Mouse (Mus musculus) ZHBTc4 (cell line): ENCODE data around the gene Adh5.
"Not testable (repeated sequence)": the region's sequence is repeated elsewhere in the genome, so short reads cannot be mapped to it uniquely, and the experiment has no call there.

ENCODE experiments used
- DNase-seq: peaks from one replicate; pipeline ENCODE4 v3.0.0-alpha.2; 2011; ENCODE audit warnings: low read depth, low spot score

Adh5 gene

DNA sequence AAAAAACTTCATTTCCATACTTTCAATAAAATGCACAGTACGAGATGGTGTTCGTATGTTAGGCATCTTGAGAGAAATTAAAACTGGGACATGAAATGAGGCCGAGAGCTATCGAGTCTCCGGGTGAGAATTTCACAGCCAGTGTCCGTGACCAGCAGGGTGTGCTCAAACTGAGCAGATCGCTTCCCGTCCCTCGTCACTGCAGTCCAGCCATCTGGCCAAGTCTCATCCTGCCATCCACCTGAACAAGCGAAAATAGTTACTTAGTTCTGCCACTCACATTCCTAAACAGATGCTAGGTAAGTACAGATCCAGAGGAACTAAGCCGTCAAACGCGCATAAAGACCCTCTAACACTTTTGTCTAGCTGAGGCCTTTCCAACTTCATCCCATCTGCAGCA, 17.4 kb downstream of the Adh5 start:
- DNase-seq: no peak

DNA sequence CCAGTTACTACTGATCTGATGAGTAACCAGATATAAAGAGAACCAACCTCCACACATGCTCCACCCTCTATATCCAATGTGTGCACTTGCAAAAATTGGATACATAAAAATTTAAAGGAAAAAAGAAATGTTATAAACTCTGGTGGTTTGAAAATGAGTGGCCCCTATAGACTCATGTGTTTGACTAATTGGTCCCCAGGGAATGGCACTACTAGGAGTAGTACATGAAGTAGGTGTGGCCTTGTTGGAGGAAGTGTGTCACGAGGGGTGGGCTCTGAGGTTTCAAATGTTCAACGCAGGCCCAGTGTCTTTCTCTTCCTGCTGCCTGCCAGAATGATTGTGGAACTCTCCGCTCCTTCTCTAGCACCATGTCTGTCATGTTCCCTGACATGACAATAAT, 18.9 kb downstream of the Adh5 start:
- no peak for DNase-seq

GRCm38 (mm10) chr3:138463137-138463536, 20.2 kb downstream of the Adh5 start:
- DNase-seq: peak; percentile 52

DNA sequence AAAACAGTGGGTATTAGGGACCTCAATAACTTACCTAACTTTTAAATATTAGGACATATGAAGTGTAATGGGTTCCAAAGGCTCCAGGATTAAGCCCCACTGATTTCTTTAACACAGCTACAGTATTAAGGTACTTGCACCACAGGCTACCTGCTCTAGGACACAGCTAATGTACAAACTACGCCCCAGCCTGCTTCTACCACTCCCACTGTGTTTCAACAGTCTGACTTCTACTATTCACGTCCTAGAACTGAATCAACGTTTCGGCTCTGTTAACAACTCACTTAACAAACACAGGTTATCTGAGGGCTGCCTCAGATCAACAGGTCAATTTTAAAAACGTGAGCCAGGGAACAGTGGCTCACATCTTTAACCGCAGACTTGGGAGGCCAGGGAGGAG, 20.9 kb downstream of the Adh5 start:
- no peak for DNase-seq

GRCm38 (mm10) chr3:138464573-138465147, 21.8 kb downstream of the Adh5 start:
- DNase-seq: no peak

DNA sequence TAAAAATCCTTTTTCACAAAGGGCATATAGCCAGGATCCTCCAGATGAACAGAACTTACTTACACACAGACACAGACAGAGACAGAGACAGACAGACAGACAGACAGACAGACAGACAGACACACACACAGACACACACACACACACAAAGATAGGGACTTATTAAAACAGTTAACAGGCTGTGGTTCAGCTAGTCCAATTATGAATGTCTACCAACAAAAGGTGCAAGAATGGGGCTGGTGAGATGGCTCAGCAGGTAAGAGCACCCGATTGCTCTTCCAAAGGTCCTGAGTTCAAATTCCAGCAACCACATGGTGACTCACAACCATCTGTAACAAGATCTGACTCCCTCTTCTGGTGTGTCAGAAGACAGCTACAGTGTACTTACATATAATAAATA, 23.8 kb downstream of the Adh5 start:
- not testable (repeated sequence) for DNase-seq

DNA sequence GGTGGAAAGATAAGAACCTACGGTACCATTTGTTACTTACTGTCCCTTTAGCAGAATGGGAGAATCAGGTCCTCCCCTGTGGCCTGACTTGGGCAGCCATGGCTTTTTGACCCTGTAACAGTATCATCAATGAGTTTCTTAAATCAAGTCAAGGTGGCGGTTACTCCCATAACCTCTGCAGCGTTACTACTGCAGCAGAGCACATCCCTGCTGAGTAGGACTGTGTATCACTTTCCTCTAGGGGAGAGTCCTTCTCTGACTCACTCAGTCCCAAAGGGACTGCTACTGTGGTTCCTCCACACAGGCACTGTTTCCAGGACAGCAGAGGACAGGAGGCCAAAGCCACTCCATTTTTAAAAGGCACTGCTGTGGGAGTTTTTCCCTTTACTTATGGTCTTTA, 28.2 kb downstream of the Adh5 start:
- no peak for DNase-seq

GRCm38 (mm10) chr3:138479489-138479888, 36.6 kb downstream of the Adh5 start:
- no peak for DNase-seq

GRCm38 (mm10) chr3:138481526-138482284, 38.8 kb downstream of the Adh5 start:
- peak; percentile 18 for DNase-seq

- no peak for DNase-seq
Measured at GRCm38 (mm10) chr3:138483240-138483639, 40.3 kb downstream of the Adh5 start.

- DNase-seq: peak; percentile 51
Measured at GRCm38 (mm10) chr3:138488584-138489326, 45.9 kb downstream of the Adh5 start.

DNA sequence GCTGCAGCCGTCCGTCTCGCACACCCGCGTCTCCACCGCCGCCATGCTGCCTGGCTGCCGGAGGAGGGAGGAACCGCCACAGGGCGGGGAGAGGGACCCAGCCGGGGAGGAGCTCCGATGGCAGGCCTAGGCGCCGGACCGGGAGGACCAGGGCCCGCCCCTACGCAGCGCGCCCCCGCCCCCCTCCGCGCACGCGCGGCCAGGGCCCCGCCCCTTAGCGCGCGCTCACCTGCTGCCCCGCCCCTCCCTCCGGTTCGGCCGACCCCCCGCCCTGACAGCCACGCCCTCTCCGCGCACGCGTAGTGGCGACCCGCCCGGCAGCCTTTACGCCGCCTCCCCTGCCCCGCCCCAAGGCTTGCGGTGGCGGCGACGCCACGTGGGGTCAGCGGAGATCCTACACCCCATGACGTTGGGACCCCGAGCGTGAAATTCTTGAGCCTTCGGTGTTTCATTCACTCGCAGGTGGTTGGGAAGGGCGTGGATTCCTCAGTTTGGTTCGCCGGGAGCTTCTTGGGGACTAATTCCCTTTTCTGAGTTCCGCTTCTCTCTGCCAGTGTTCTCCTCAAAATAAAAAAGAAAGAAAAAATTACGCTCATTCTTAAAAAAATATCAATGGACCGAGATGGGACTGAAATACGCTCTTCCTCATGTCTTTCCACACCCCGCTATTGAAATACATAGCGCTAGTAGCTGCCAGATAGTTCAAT, 46.6 kb downstream of the Adh5 start, which contains the start of gene Metap1:
Gene Metap1 (minus strand): TSS at position 189 of the 707 bp plus-strand sequence.
- peak; percentile 94 for DNase-seq

GRCm38 (mm10) chr3:138490034-138490337, 47.1 kb downstream of the Adh5 start:
- no peak for DNase-seq

- DNase-seq: no peak
Measured at GRCm38 (mm10) chr3:138493668-138494067, 50.8 kb downstream of the Adh5 start.

DNA sequence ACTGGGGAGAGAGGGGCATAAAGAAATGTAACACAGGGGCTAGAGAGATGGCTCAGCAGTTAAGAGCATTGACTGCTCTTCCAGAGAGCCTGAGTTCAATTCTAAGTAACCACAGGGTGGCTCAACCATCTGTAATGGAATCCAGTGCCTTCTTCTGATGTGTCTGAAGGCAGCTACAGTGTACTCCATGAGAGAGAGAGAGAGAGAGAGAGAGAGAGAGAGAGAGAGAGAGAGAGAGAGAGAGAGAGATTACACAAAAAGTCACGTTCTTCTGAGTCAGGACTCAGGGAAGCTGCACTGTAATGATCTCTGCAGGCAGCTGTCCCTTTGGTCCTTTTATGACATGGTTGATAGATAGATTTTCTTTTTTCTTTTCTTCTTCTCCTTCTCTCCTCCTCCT, 51.7 kb downstream of the Adh5 start:
- no peak for DNase-seq

DNA sequence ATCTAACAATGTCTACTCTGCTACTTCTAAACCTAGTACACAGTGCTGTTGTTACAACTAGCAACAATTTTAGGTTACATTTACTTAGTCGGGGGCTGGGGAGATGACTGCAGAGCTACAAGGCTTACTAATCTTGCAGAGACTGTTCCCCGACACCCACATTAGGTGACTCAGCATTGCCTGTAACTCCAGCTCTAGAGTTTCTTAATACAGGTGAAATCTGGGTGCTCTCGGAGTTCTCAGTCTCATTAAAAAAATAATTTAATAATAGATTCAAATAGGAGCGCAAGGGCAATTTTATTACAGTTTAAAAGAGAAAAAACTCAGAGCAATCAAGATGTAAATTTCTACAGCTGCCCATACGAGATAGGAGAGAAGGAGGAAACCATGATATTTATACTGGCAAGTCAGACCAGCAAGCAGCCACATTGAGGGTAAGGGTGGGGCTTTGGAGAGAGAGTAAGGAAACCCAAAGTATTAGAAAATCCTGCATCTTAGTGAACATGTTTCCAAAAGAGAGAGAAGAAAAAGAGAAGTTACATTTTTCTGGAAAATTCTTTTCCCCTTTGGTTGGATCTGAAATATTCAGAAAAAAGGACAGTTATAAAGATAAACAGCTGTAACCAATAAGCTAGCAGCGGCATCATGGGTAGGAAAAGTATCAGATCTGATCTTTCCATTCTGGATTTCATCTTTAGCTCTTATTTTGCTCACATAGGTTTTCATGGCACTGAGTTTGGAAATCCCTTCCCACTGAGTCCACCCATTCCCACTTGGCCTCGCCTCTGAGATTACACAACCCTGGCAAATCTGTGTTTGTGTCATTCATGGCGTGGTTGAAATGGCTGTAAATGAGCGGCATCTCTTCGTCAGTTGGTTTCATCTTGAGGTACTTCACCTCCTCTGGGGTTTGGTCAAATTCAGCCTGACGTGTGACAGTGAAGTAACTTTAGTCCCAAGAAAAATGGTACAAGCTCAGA, 52.6 kb downstream of the Adh5 start:
- no peak for DNase-seq

DNA sequence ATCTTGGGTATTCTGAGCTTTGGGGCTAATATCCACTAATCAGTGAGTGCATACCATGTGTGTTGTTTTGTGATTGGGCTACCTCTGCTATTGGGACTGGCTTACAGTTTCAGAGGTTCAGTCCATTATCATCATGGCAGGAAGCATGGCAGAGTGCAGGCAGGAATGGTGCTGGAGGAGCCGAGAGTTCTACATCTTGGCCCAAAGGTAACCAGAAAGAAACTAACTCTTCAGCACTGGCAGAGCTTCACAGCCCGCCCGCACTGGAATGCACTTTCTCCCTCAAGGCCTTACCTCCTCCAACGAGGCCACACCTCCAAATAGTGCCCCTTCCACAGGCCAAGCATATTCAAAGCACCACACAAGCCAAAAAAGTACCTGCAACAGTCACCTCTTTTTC, 55.8 kb downstream of the Adh5 start:
- DNase-seq: no peak

GRCm38 (mm10) chr3:138499854-138500740, 57.2 kb downstream of the Adh5 start:
- peak; percentile 65 for DNase-seq

DNA sequence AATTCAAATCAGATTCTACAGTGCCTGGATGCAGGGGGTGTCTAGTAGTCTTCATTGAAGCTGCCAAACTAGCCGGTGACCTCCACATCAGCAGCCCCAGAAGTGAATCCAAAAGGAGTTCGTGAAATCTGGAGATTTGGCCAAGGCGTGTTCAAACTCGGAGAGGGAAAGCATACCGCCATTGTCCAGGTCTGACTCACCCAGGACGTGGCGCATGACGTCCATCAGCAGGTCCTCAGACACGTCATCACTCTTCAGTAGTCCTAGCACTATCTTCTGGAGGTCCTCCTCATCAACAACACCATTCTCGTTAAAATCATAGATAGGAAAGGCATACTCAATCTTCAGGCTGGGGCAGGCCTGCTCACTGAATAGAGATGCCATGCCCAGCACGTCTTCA, 60.9 kb downstream of the Adh5 start:
- DNase-seq: no peak
